Mouse (Mus musculus): ENCODE results near the gene Ppp4r1.

The Ppp4r1 gene

DNA sequence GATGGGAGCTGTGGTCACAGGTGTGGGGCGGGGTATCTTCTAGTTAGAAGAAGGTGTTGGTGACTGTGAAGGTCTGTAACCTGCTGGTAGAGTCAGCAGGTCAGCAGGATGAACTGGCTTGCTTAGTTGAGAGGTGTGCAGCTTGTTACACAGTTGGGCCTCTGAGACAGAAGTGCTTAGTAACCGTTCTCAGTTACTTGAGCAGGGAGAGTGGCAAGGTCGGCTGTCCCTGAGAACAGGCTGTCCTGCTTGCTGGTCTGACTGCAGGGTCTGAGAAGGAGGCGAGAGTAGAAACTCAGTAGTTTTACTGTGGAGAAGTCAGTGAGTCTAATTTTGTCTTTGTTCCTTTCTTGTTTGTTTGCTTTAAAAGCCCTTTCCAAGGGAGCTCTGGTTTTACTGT is 23.6 kb downstream of the Ppp4r1 start:
- no peak for DNase-seq

DNA sequence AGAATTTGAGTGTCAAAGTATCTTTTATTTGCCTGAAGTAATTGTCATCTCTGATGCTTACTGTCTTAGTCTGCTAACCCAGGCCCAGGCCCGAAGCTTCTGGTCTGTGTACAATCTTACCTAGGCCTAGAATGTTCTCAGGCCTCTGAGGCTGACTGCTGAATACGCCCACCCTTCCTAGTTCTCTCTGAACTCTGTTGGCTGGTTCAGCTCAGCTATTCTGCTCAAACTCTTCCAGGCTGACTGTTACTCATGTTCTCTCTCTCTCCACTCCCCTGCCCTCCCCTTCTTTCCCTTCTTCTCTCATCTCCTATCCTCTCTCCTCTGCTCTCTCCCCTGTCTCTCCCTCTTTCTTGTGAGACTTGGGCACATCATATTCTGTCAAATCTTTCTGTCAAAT is 24.0 kb downstream of the Ppp4r1 start:
- DNase-seq, result no peak

DNA sequence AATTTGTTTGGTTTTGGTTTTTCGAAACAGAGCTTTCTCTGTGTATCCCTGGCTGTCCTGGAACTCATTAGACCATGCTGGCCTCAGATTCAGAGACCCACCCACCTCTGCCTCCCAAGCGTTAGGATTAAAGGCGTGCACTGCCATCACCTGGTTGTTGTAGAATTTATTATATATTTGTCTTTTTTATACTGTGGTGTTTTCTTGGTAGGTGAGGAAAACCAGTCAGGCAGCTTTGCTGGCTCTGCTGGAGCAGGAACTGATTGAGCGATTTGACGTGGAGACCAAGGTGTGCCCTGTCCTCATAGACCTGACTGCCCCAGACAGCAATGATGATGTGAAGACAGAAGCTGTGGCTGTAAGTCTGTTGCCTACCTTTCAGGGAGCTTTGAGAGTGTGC is 28.7 kb downstream of the Ppp4r1 start:
- DNase-seq, result no peak

DNA sequence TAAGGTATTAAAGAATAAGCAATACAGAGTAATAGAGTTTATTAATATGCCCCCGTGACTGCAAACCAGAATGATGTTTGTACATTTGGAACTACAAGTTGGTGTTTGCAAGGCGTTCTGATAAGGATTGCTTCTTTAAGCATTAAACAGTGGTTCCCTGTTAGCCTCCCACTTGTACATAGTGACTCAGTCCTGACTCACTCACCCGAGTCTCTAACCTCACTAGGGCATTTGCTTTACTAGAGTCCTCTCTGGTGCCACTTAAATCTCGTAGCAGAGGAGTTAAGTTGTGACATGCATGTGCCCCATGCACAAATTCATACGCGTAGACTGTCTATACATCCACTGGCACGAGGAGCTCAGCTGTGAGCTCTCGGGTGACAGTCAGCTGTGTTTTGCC is 31.4 kb downstream of the Ppp4r1 start:
- no peak for DNase-seq

DNA sequence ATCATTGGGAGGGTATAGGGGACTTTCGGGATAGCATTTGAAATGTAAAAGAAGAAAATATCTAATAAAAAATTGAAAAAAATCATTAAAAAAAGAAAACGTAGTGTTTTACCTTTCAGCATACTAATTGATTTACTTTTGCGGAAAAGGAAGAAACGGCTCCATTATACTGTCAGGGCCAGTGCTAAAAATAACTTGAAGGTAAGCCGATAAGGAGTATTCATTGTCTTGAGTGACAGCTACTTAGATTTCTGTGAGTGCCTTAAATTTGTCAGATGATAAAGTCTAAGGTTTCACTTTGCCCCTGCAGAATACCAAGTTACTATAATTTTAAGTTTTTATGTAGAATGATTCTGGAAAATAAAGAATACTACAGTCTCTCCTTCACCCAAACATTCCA is 37.8 kb downstream of the Ppp4r1 start:
- DNase-seq, result no peak

DNA sequence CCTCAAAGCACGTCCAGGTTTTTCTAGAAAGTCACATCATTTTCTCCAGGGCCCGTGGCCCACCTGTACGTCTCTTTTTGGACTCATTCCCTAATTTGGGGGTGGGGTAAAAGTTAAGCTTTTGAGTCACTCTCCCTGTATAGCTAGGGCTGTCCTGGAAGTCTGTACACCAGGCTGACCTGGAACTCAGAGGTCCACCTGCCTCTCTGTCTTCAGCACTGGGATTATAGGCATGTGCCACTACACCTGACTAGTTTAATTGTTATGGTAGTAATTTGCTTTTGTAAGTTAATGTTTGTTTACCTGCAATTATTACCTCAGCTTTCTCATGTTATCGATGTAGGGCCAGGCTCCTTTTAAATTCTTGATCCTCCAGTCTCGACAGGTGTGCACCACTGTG is 40.0 kb downstream of the Ppp4r1 start:
- DNase-seq, result no peak

DNA sequence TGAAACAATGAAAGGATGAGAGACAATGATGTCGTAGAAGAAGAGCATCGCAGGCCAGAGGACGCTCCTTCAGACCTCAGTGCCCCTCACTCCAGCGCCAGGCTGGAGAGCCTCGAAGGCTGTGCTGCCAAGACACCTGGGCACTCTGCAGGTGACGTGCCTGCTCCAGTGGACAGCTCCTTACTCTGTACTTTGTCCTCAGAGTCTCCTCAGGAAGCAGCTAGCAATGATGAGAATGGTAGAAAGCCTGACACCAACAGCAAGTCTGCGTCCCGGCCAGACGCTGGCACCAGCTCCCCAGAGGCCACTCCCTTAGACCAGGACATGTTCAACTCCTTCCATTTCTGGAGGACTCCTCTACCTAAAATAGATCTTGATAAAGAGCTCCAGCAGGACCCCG is 41.9 kb downstream of the Ppp4r1 start:
- DNase-seq, result peak in 1 of 2 experiments; percentile 24

DNA sequence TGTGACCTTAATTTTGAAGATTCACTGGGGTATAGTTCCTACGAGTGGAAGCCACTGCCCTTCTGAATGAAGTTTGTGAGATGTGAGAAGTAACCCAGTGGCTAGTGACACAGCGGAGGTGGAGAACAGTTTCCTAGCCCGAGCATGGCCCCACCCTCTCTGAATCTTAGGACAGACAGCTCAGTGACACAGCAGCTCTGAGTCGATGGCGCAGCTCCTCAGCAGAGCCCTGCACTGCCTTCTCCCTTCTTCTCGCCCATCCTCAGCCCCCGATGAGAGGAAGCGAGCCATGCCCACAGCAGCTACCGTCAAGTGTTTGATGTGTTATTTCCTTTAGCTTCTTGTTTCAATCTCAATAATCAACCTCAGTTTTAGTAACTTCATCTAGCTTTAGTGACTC is 43.9 kb downstream of the Ppp4r1 start:
- DNase-seq, result no peak

DNA sequence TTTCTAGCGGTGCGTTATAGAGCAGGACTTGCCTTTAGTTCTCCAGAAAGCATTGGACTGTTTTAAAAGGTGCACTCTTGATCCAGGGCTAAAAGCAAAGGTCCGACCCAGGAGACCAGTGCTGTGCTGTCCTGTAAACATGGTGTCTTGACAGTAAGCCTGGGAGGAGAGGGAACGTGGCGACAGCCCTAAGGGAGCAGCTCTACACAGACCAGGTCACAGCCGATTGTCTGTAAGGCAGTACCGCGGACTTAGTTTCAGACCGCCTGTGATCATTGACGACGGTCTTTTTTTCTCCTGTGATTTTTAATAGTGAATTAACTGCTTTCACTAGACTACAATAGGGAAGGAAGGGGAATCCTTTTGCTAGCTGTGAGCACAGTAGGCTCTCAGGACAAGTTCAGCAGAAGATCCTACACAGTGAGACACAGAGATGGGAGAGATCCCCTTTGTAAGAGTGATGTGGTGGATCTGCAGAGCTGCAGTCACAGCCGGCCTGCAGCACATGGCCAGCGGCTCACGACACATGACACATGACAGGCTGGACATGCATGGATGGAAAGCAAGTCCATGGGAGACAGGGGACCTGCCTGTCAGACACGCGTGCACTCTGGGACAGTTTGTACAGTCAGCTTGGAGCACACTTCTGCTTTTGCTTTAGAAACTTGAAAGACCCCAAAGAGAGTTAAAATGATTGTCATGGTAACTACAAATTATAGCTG is 44.9 kb downstream of the Ppp4r1 start:
- no peak for DNase-seq

DNA sequence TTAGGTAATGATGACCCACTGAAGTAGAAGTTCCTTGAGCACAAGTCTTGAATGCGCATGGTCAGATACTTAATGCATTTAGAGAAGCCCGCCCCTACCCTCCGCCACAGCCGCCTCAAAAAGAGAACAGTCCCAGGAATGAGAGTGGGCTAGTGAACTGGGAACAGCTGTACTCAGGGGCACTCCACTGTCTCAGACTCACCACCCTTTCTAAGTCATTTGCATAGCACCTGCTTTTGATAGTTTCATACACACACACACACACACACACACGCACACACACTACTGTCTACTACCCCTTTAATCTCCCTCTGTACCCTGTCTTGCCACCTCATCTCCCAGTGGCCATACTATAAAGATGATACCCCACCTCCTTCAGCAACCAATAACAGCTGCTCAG is 45.5 kb downstream of the Ppp4r1 start:
- DNase-seq, result no peak

DNA sequence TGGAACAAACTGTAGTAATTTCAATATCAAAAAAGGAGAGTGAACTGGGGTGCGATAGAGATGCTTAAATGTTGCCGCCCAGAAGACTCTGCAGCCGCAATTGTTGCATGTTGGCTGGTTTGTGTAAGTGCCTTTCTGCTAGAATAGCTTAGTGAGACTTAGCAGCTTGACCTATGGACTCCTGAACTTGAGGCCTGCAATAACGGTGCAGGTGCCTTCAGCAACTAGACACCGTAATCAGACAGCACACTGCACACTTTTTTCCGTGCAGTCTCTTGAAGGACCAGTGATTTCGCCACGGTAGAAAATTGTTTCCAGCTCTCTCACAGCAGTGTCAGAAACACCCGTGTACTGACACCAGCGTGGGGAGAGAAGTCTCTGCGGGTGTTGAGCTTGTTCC is 46.6 kb downstream of the Ppp4r1 start:
- no peak for DNase-seq

DNA sequence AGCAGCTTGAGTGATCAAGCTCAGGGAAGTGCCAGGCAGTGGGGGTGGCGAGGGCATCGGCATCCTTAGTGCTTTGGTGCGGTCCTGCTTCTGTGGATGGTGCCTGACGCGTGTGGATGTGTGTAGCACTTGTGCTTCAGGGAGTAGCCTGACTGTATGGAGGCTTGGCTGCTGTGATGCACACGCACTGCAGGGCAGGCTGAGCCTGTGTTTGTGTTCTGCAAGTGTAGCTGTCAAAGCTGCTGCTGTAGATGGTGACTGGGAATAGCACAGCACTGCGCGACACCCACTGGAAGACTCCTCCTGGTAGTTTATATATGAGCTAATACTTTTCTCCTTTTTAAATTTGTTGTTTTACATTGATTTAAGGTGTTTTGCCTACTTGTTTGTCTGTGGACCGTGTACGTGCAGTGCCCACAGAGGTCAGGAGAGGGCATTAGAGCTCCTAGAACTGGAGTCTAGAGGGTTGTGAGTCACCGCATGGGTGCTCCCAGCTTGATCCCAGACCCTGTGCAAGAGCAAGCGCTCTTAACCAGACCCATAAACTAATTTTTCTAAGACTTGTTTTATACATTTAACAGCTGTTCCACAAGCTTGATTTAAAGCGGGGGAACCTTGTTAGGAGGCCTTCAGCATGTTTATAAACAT is 48.0 kb downstream of the Ppp4r1 start:
- peak in 1 of 2 experiments; percentile 37 for DNase-seq

DNA sequence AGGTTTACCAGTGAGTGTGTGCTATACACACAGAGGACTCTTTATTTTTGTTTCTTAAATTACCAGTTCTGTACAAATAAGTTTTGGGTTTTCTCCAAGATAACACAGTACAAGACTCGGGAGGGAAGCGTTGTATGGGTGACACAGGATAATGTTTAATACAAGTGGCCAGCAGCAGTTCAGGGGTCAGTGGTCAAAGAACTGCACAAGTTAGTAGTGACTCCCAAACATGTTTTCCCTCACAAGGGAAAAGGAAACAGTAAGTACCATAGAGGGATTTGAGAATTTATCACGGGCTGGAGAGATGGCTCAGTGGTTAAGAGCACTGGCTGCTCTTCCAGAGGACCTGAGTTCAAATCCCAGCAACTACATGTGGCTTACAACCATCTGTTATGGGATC is 51.5 kb downstream of the Ppp4r1 start:
- DNase-seq, result no peak

DNA sequence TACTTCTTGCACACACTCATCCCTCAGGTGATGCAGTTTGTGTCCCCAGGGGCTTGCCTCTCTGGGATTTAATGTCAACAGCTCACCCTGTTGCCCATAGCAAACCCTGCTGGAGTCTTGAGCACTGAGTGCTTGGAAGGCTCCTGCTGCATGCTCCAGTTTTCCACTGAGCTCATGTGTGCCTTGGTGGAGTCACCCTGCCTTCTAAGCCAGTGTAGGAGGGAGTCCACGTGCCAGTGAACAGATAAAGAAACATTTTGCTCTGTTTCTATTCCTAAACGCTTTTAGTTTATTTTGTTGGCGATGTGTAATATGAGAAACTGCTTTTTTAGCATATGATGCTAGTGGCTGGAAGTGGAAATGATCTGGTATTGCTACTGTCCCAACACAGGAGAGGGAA is 54.4 kb downstream of the Ppp4r1 start:
- DNase-seq, result no peak

DNA sequence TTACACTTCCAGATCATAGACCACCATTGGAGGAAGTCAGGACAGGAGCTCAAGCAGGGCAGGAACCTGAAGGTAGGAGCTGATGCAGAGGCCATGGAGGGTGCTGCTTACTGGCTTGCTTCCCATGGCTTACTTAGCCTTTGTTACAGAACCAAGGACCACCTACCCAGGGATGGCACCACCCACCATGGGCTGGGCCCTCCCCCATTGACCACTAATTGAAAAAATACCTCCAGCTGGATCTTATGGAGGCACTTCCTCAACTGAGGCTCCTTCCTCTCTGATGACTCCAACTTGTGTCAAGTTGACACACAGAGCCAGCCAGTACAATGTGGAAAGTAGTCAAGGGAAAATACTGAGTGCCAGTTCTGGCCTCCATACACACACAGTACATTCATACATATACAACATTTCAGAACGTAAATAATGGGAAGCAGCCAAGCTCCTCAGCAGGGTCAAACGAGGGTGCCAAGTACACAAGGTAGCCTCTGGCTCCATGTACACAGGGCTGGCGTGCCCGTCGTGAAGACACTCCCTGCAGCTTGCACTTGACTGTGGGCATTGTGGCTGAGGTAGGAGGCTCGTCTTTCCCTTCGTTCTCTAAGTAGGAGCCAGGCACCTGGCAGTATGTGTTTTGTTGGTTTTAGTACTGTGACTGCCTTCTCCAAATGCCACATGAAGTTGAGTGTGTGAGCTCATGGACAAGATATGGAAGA is 57.3 kb downstream of the Ppp4r1 start:
- no peak for DNase-seq

DNA sequence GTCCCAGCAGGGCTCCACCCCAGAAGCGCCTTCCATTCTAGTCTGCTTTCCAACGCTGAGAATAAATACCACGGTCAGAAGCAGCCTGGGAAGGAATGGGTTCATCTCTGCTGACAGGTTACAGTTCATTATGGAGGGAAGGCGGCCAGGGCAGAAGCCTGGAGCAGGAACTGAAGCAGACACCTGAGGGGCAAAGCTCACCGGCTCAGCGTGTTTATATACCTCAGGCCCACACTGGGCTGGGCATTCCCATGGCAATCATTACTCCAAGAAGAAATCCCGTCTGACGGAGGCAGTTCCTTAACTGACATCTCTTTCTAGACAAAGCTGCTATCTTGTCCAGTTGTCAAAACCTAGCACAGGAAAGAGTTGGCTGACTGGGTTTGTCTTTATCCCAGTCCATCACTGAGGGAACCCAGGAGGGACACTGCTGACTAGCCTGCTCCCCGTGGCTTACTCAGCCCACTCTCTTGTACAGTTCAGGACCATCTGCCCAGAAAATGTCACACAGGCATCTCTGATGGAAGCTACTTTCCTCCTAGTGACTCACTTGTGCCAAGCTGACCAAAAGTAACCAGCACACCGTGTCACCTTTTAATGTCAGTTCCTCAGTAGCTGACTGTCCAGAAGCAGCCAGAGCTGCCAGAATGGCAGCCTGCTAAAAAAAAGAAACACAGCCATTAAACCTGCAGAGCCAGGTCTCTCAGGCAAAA is 60.5 kb downstream of the Ppp4r1 start:
- peak in 1 of 2 experiments; percentile 26 for DNase-seq

DNA sequence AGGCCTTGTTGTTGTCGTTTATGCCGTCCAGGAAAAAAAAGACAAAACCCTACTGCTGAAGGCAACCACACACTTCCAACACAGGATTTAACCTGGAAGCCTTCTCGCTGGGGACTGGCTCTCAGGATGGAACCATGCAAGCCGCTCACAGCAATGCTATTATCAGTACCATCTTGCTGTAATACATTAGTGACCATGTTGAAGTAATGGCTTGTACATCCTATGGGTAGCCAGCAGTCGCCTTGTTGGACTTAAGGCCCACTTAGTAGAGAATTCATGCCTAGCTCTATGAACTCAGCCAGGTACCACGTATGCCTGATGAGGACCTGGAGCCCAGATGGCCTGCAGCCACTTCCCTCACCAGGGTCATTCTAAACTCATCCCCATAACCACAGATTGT is 63.0 kb downstream of the Ppp4r1 start:
- DNase-seq, result no peak

DNA sequence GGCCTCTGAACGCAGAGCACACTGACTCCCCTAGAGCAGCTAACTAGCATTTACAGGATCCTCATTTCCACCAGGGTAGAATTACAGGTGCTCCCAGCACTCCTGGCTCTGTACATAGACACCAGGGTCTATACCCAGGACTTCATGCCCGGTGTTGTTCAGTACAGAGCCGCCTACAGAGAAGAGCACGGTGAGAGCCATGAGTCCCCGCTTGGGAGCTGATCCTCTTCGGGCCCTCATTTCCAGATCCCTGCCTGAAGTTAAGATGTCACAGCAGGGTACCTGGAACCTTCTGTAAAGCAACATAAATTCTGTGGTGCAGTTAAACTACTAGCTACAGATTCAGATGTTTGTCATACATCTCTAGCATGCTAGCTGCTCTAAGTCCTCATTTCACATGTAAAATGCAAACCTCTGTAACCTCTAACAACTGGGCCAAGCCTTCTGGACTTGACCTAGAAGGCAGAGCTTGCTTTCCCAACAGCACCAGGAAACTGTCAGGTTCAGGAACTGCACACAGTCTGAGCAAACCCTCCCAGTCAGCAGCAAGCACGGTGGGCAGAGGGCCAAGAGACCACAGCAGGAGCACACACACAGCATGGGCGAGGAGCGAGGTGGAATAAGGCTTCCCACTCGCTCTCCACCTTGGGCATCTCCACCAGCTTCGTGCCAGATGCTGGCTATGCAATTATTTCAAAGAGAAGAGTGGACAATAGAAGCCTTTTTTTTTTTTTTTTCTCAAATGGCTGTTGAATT is 65.5 kb downstream of the Ppp4r1 start:
- peak; percentile 81 to 87 for DNase-seq

DNA sequence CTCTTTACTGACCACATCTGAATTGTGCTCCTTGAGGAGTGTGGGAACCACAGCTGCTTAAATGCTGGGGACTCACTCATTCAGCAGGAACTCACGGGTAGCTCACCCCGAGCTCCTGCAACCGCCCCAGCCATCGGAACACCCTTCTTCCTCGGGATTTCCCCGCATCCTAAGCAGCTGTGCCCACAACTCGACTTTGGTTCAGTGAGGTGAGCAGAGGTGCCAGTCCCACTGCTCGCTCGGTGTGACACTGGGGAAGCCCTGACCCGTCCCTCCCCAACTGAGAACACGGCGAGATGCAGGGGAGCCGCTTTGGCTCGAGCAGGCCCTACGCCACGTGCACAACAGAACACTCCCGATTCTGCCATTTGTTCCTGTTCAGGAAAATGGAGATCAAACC is 68.1 kb downstream of the Ppp4r1 start:
- no peak for DNase-seq

DNA sequence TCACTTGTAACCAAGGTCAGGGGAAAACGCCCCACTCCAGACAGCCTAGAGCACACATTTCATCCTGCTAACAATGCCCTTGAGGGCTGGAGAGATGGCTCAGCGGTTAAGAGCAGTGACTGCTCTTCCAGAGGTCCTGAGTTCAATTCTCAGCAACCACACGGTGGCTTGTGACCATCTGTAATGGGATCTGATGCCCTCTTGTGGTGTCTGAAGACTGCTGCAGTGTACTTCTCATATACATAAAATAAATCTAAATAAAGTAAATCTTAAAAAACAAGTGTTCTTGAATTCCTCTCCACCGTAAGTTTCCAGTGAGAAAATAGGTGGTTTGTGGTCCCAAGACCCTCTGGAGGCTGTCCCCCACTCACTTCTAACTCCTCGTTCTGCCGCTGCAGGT is 69.4 kb downstream of the Ppp4r1 start:
- DNase-seq, result no peak

DNA sequence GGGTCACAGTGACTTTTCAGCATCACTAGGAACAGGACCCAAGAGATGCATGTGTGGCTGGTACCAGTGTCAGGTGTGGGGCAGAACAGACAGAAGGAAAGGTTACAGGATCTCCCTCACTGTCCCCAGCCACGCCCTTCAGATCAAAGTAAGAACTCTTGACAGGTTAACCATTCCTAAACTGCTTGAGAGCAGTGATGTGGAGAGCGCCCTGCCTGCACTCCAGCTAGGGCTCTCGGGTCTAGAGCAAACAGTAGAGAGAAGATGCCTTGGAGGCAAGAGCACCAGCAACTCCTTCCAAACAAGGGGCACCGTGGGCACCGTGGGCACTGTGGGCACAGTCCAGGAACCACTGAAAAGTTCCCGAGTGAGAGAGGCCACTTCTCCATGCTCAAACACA is 71.0 kb downstream of the Ppp4r1 start:
- DNase-seq, result no peak

DNA sequence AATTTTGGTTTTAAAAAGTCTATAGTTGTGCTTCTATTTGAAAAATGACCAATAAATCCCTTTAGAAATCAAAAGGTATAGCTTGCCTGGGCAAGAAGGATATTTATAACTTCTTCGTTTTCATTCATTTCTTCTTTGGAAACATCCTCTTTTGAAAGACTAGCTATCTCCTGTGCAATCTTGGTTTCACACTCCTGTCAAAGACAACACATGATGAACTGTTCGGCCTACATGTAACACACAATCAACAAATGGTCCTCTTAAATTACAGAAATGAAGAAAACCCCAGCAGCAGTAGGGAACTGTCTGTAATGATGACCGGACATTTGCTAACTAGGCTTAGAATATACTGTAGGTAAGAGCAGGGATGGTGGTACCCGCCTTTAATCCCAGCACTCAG is 71.6 kb downstream of the Ppp4r1 start:
- DNase-seq, result no peak

DNA sequence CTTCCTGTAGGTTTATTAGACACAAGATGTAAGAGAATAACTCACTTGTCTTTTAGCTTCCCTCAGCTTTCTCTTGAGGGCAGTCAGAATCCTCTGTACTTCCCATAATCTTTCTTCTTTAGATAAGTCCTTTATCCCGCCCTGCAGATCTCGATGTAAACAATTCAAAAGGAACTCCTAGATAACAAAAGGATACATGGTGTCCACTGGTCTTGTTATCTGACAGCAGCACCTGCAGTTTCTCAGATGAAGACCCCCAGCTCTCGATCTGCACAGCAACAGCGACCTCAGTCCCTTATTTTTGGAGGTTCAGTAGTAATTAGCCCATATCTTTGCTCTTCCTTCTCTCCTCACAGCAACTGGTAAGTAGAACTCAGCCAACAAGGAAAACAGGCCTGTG is 75.2 kb downstream of the Ppp4r1 start:
- no peak for DNase-seq

Data from cerebellum, postnatal 10 days (tissue).